Mouse (Mus musculus): ENCODE measurements around the gene Htr1d. TPM values are rescaled to one million over a fixed set of nuclear protein-coding genes. Genes with fewer than 3 reads are reported as not detected.

The Htr1d gene
- polyA plus RNA-seq, 1 experiment from 2014 or later, result 0.21 TPM

GRCm38 (mm10) chr4:136418962-136419361, 4.4 kb upstream of the Htr1d start:
- Histone ChIP-seq H3K4me1 (replicated peaks; ENCODE audit: control insufficient read depth, insufficient read depth, low read length) (peaks cover 4% of the 10 kb centered on the region; the same call in 1 of the 2 replicates), H3K9me3 (ENCODE audit: control insufficient read depth, low read length) (no peaks in the 10 kb centered on the region), H3K4me2 (ENCODE audit: low read depth, low read length, severe bottlenecking) (no peak overlapping the region), H3K36me3 (ENCODE audit: control insufficient read depth, insufficient read depth, low read length) (no peaks in the 10 kb centered on the region), H3K4me3 (ENCODE audit: low read depth, low read length) (no peak overlapping the region), H3K27me3 (ENCODE audit: control insufficient read depth, insufficient read depth, low read length) (peaks cover 13% of the 10 kb centered on the region), H3K27ac (ENCODE audit: low read depth, low read length) (no peak overlapping the region), H3K9ac (ENCODE audit: low read length) (no peak overlapping the region)
- ATAC-seq (replicated peaks; ENCODE audit: low FRiP score), result no peak
- DNase-seq (ENCODE audit: low spot score), result peak; percentile 63
- WGBS, result 6% methylated on average over 11 of the region's 11 CpGs

GRCm38 (mm10) chr4:136419386-136419785, 3.9 kb upstream of the Htr1d start:
- DNase-seq (ENCODE audit: low spot score), result no peak
- no peak overlapping the region for H3K9ac ChIP-seq (ENCODE audit: low read length)
- H3K36me3 ChIP-seq (ENCODE audit: control insufficient read depth, insufficient read depth, low read length), result no peaks in the 10 kb centered on the region
- no peak overlapping the region for H3K4me3 ChIP-seq (ENCODE audit: low read depth, low read length)
- no peak overlapping the region for H3K4me2 ChIP-seq (ENCODE audit: low read depth, low read length, severe bottlenecking)
- WGBS, result 49% methylated on average over 6 of the region's 6 CpGs
- peaks cover 9% of the 10 kb centered on the region; the same call in 1 of the 2 replicates for H3K4me1 ChIP-seq (replicated peaks; ENCODE audit: control insufficient read depth, insufficient read depth, low read length)
- no peak for ATAC-seq (replicated peaks; ENCODE audit: low FRiP score)
- H3K9me3 ChIP-seq (ENCODE audit: control insufficient read depth, low read length), result no peaks in the 10 kb centered on the region
- H3K27ac ChIP-seq (ENCODE audit: low read depth, low read length), result no peak overlapping the region
- peaks cover 17% of the 10 kb centered on the region for H3K27me3 ChIP-seq (ENCODE audit: control insufficient read depth, insufficient read depth, low read length)

- Histone ChIP-seq H3K4me1 (replicated peaks; ENCODE audit: control insufficient read depth, insufficient read depth, low read length) (peaks cover 9% of the 10 kb centered on the region; the same call in 1 of the 2 replicates), H3K4me3 (ENCODE audit: low read depth, low read length) (peak overlapping the region; percentile 41), H3K27ac (ENCODE audit: low read depth, low read length) (no peak overlapping the region), H3K9me3 (ENCODE audit: control insufficient read depth, low read length) (no peaks in the 10 kb centered on the region), H3K4me2 (ENCODE audit: low read depth, low read length, severe bottlenecking) (peak overlapping the region; percentile 91), H3K9ac (ENCODE audit: low read length) (peak overlapping the region; percentile 49), H3K27me3 (ENCODE audit: control insufficient read depth, insufficient read depth, low read length) (peaks cover 29% of the 10 kb centered on the region), H3K36me3 (ENCODE audit: control insufficient read depth, insufficient read depth, low read length) (no peaks in the 10 kb centered on the region)
- WGBS, result under 1% methylated on average over 63 of the region's 70 CpGs
- DNase-seq (ENCODE audit: low spot score) (peak; percentile 58), ATAC-seq (replicated peaks; ENCODE audit: low FRiP score) (peak; percentile 36; the same call in 1 of the 2 replicates)
Measured at GRCm38 (mm10) chr4:136424120-136424999, 1.0 kb downstream of the Htr1d start.

- Histone ChIP-seq H3K27me3 (ENCODE audit: control insufficient read depth, insufficient read depth, low read length) (peaks cover 28% of the 10 kb centered on the region), H3K9me3 (ENCODE audit: control insufficient read depth, low read length) (no peaks in the 10 kb centered on the region), H3K4me2 (ENCODE audit: low read depth, low read length, severe bottlenecking) (peak overlapping the region; percentile 91), H3K27ac (ENCODE audit: low read depth, low read length) (no peak overlapping the region), H3K36me3 (ENCODE audit: control insufficient read depth, insufficient read depth, low read length) (no peaks in the 10 kb centered on the region), H3K4me3 (ENCODE audit: low read depth, low read length) (peak overlapping the region; percentile 41), H3K4me1 (replicated peaks; ENCODE audit: control insufficient read depth, insufficient read depth, low read length) (peaks cover 9% of the 10 kb centered on the region; the same call in 1 of the 2 replicates), H3K9ac (ENCODE audit: low read length) (peak overlapping the region; percentile 49; the same call in 1 of the 2 replicates)
- peak; percentile 66 for DNase-seq (ENCODE audit: low spot score)
- ATAC-seq (replicated peaks; ENCODE audit: low FRiP score), result no peak
- 4% methylated on average over 15 of the region's 15 CpGs for WGBS
Measured at GRCm38 (mm10) chr4:136425000-136425288, 1.6 kb downstream of the Htr1d start.

GRCm38 (mm10) chr4:136430609-136431375, 7.5 kb downstream of the Htr1d start:
- WGBS, result 29% methylated on average over 11 of the region's 11 CpGs
- Histone ChIP-seq H3K27me3 (ENCODE audit: control insufficient read depth, insufficient read depth, low read length) (peaks cover 3% of the 10 kb centered on the region), H3K9me3 (ENCODE audit: control insufficient read depth, low read length) (no peaks in the 10 kb centered on the region), H3K4me1 (replicated peaks; ENCODE audit: control insufficient read depth, insufficient read depth, low read length) (peaks cover 7% of the 10 kb centered on the region; the same call in 1 of the 2 replicates), H3K36me3 (ENCODE audit: control insufficient read depth, insufficient read depth, low read length) (no peaks in the 10 kb centered on the region), H3K4me3 (ENCODE audit: low read depth, low read length) (no peak overlapping the region), H3K9ac (ENCODE audit: low read length) (peak overlapping the region; percentile 16; the same call in 1 of the 2 replicates), H3K27ac (ENCODE audit: low read depth, low read length) (peak overlapping the region; percentile 50), H3K4me2 (ENCODE audit: low read depth, low read length, severe bottlenecking) (no peak overlapping the region)
- no peak for DNase-seq (ENCODE audit: low spot score)
- ATAC-seq (replicated peaks; ENCODE audit: low FRiP score), result peak; percentile 24

GRCm38 (mm10) chr4:136431376-136431693, 8.0 kb downstream of the Htr1d start:
- peaks cover 8% of the 10 kb centered on the region; the same call in 1 of the 2 replicates for H3K4me1 ChIP-seq (replicated peaks; ENCODE audit: control insufficient read depth, insufficient read depth, low read length)
- 3% methylated on average over 3 of the region's 3 CpGs for WGBS
- no peaks in the 10 kb centered on the region for H3K9me3 ChIP-seq (ENCODE audit: control insufficient read depth, low read length)
- H3K27ac ChIP-seq (ENCODE audit: low read depth, low read length), result no peak overlapping the region
- no peak overlapping the region for H3K4me2 ChIP-seq (ENCODE audit: low read depth, low read length, severe bottlenecking)
- H3K36me3 ChIP-seq (ENCODE audit: control insufficient read depth, insufficient read depth, low read length), result no peaks in the 10 kb centered on the region
- peak; percentile 63 for ATAC-seq (replicated peaks; ENCODE audit: low FRiP score)
- H3K27me3 ChIP-seq (ENCODE audit: control insufficient read depth, insufficient read depth, low read length), result no peaks in the 10 kb centered on the region; the same call in none of the 2 replicates
- H3K9ac ChIP-seq (ENCODE audit: low read length), result no peak overlapping the region
- peak; percentile 89 for DNase-seq (ENCODE audit: low spot score)
- H3K4me3 ChIP-seq (ENCODE audit: low read depth, low read length), result no peak overlapping the region

- 88% methylated on average over 4 of the region's 4 CpGs for WGBS
- Histone ChIP-seq H3K27me3 (ENCODE audit: control insufficient read depth, insufficient read depth, low read length) (no peaks in the 10 kb centered on the region; the same call in 1 of the 2 replicates), H3K9me3 (ENCODE audit: control insufficient read depth, low read length) (no peaks in the 10 kb centered on the region), H3K36me3 (ENCODE audit: control insufficient read depth, insufficient read depth, low read length) (no peaks in the 10 kb centered on the region), H3K4me2 (ENCODE audit: low read depth, low read length, severe bottlenecking) (no peak overlapping the region), H3K9ac (ENCODE audit: low read length) (no peak overlapping the region), H3K4me3 (ENCODE audit: low read depth, low read length) (no peak overlapping the region), H3K4me1 (replicated peaks; ENCODE audit: control insufficient read depth, insufficient read depth, low read length) (peaks cover 10% of the 10 kb centered on the region; the same call in 1 of the 2 replicates), H3K27ac (ENCODE audit: low read depth, low read length) (no peak overlapping the region)
- no peak for DNase-seq (ENCODE audit: low spot score)
- ATAC-seq (replicated peaks; ENCODE audit: low FRiP score), result no peak
Measured at GRCm38 (mm10) chr4:136434029-136434428, 10.7 kb downstream of the Htr1d start.

GRCm38 (mm10) chr4:136439106-136439505, 15.8 kb downstream of the Htr1d start:
- DNase-seq (ENCODE audit: low spot score) (no peak), ATAC-seq (replicated peaks; ENCODE audit: low FRiP score) (no peak)
- 59% methylated on average over 4 of the region's 4 CpGs for WGBS
- no peak overlapping the region for H3K4me3 ChIP-seq (ENCODE audit: low read depth, low read length)
- no peaks in the 10 kb centered on the region for H3K9me3 ChIP-seq (ENCODE audit: control insufficient read depth, low read length)
- H3K9ac ChIP-seq (ENCODE audit: low read length), result no peak overlapping the region
- no peaks in the 10 kb centered on the region for H3K27me3 ChIP-seq (ENCODE audit: control insufficient read depth, insufficient read depth, low read length)
- no peak overlapping the region for H3K4me2 ChIP-seq (ENCODE audit: low read depth, low read length, severe bottlenecking)
- H3K4me1 ChIP-seq (replicated peaks; ENCODE audit: control insufficient read depth, insufficient read depth, low read length), result 0 out of 2 replicates have a peak, but pooled peaks cover 3% of the 10 kb centered on the region
- H3K27ac ChIP-seq (ENCODE audit: low read depth, low read length), result no peak overlapping the region
- H3K36me3 ChIP-seq (ENCODE audit: control insufficient read depth, insufficient read depth, low read length), result no peaks in the 10 kb centered on the region

Measured in forebrain, embryonic 11.5 days (tissue).